In genomic region chr16:35703763-35704679, GRCm38 (mm10) we compare ENCODE assay signal across 20 mouse cellular contexts.
DNase-seq lines count a peak whose midpoint lies in the region; ATAC-seq and TF ChIP-seq lines count a peak whose summit lies in the region.
"Had no signal": no experiment of that assay in that cellular context is flagged by ENCODE, and none has a peak within 500 bp of the region (broad histone marks: within the 10 kb centered on the region; RNA-seq: fewer than 3 reads in every experiment).

No protein-coding gene starts in this region.

- H3K4me3 ChIP-seq in forebrain, postnatal 0 days (ENCODE audit: low read depth, low read length): no peak overlapping the region
- H3K4me3 ChIP-seq in forebrain, embryonic 16.5 days (replicated peaks; ENCODE audit: low read length): no peak overlapping the region
- H3K4me3 ChIP-seq in kidney, embryonic 16.5 days (ENCODE audit: low read length): no peak overlapping the region
- H3K4me3 ChIP-seq: forebrain, embryonic 15.5 days; heart, embryonic 12.5 days; hindbrain, embryonic 13.5 days; liver, embryonic 13.5 days; midbrain, embryonic 13.5 days had no signal

- no peak overlapping the region for H3K27ac ChIP-seq in forebrain, postnatal 0 days (ENCODE audit: low read depth, low read length)
- no peak overlapping the region for H3K27ac ChIP-seq in forebrain, embryonic 16.5 days (ENCODE audit: low read length)
- H3K27ac ChIP-seq in kidney, embryonic 16.5 days (ENCODE audit: low read length): no peak overlapping the region
- H3K27ac ChIP-seq: forebrain, embryonic 15.5 days; hindbrain, embryonic 13.5 days; liver, embryonic 13.5 days; midbrain, embryonic 13.5 days had no signal

- no peak for ATAC-seq in forebrain, postnatal 0 days
- ATAC-seq in forebrain, embryonic 16.5 days: no peak
- peak; percentile 75; the same call in 1 of the 2 replicates for ATAC-seq in kidney, embryonic 16.5 days (ENCODE audit: low FRiP score, low TSS enrichment)
- no peak for ATAC-seq in cerebellum, adult (ENCODE audit: insufficient number of reproducible peaks, low FRiP score, low TSS enrichment)
- ATAC-seq: forebrain, embryonic 15.5 days; midbrain, embryonic 13.5 days had no signal

- H3K9ac ChIP-seq in forebrain, postnatal 0 days: no peak overlapping the region
- H3K9ac ChIP-seq in forebrain, embryonic 16.5 days (replicated peaks; ENCODE audit: low read depth, low read length): no peak overlapping the region
- no peak overlapping the region for H3K9ac ChIP-seq in kidney, embryonic 16.5 days (replicated peaks; ENCODE audit: low read length)
- H3K9ac ChIP-seq: forebrain, embryonic 15.5 days; heart, embryonic 12.5 days; hindbrain, embryonic 13.5 days; liver, embryonic 13.5 days; midbrain, embryonic 13.5 days had no signal

- no peaks in the 10 kb centered on the region for H3K9me3 ChIP-seq in forebrain, postnatal 0 days (ENCODE audit: low read length)
- H3K9me3 ChIP-seq in forebrain, embryonic 16.5 days (ENCODE audit: control insufficient read depth, low read length): no peaks in the 10 kb centered on the region
- H3K9me3 ChIP-seq in kidney, embryonic 16.5 days (ENCODE audit: low read length): no peaks in the 10 kb centered on the region
- H3K9me3 ChIP-seq: forebrain, embryonic 15.5 days; heart, embryonic 12.5 days; hindbrain, embryonic 13.5 days; liver, embryonic 13.5 days; midbrain, embryonic 13.5 days had no signal

- H3K4me1 ChIP-seq in forebrain, postnatal 0 days (ENCODE audit: insufficient read depth): no peaks in the 10 kb centered on the region
- H3K4me1 ChIP-seq in forebrain, embryonic 16.5 days (replicated peaks; ENCODE audit: control insufficient read depth, insufficient read depth, low read length): no peaks in the 10 kb centered on the region
- peaks cover 3% of the 10 kb centered on the region; the same call in 1 of the 2 replicates for H3K4me1 ChIP-seq in kidney, embryonic 16.5 days (ENCODE audit: insufficient read depth, low read length)
- H3K4me1 ChIP-seq: forebrain, embryonic 15.5 days; heart, embryonic 12.5 days; liver, embryonic 13.5 days had no signal

- H3K27me3 ChIP-seq in forebrain, postnatal 0 days (ENCODE audit: insufficient read depth, low read length): no peaks in the 10 kb centered on the region
- no peaks in the 10 kb centered on the region for H3K27me3 ChIP-seq in forebrain, embryonic 16.5 days (replicated peaks; ENCODE audit: control insufficient read depth, insufficient read depth, low read length)
- peaks cover 10% of the 10 kb centered on the region; the same call in 1 of the 2 replicates for H3K27me3 ChIP-seq in kidney, embryonic 16.5 days (ENCODE audit: insufficient read depth, low read length)
- H3K27me3 ChIP-seq: forebrain, embryonic 15.5 days; heart, embryonic 12.5 days; hindbrain, embryonic 13.5 days; liver, embryonic 13.5 days; midbrain, embryonic 13.5 days had no signal

- H3K4me2 ChIP-seq in forebrain, postnatal 0 days (ENCODE audit: low read depth): no peak overlapping the region
- no peak overlapping the region for H3K4me2 ChIP-seq in forebrain, embryonic 16.5 days (ENCODE audit: low read length)
- H3K4me2 ChIP-seq in kidney, embryonic 16.5 days (replicated peaks; ENCODE audit: low read depth, low read length): no peak overlapping the region
- H3K4me2 ChIP-seq: forebrain, embryonic 15.5 days; heart, embryonic 12.5 days; hindbrain, embryonic 13.5 days; liver, embryonic 13.5 days; midbrain, embryonic 13.5 days had no signal

- 67% methylated on average over 16 of the region's 16 CpGs for WGBS in forebrain, postnatal 0 days
- 71% methylated on average over 16 of the region's 16 CpGs for WGBS in forebrain, embryonic 16.5 days
- 35% methylated on average over 16 of the region's 16 CpGs for WGBS in kidney, embryonic 16.5 days

- TF ChIP-seq CTCF in forebrain, postnatal 0 days (IDR thresholded peaks at IDR 0.05; ENCODE audit: low read depth): no peak

- peaks cover 12% of the 10 kb centered on the region for H3K36me3 ChIP-seq in forebrain, postnatal 0 days (ENCODE audit: insufficient read depth)
- 0 out of 2 replicates have a peak, but pooled peaks cover 2% of the 10 kb centered on the region for H3K36me3 ChIP-seq in forebrain, embryonic 16.5 days (ENCODE audit: control insufficient read depth, insufficient read depth)
- H3K36me3 ChIP-seq in kidney, embryonic 16.5 days (ENCODE audit: insufficient read depth, low read length): no peaks in the 10 kb centered on the region

- DNase-seq in forebrain, postnatal 0 days: peak; percentile 22
- no peak for DNase-seq in kidney, adult 11 months
- peak; percentile 25 to 34 for DNase-seq in layer of hippocampus, adult 18-20 months (ENCODE audit: low spot score in 2 of 2)
- DNase-seq in layer of hippocampus, postnatal 10 days (ENCODE audit: low spot score in 2 of 2): no peak
- DNase-seq in brain, adult 2 months (ENCODE audit: low read depth, low spot score): peak; percentile 45
- DNase-seq: gastrocnemius, postnatal 14 days; heart, adult 18-20 months; heart, postnatal 10 days; liver, embryonic 13.5 days; lung, adult 2 months; lung, postnatal 14 days; thymus, adult 18-20 months; thymus, postnatal 36 days had no signal

Comparison
In these comparisons a context has a peak if more than half of its experiments do, and no peak if none do; other contexts are left out.
1. DNase-seq: peak in forebrain, postnatal 0 days (single experiment), layer of hippocampus, adult 18-20 months (2 of 2) and brain, adult 2 months (single experiment); none in kidney, adult 11 months (single experiment) and layer of hippocampus, postnatal 10 days (0 of 2).